Mouse (Mus musculus) lung, adult 2 months (tissue): ENCODE measurements around the gene Rab26.

Source experiments
- CTCF ChIP-seq: fragments of 200-500 bp; IDR thresholded peaks from 2 replicates; pipeline ENCODE4 v1.5.1; 2011; ENCODE audit warnings: mild to moderate bottlenecking, low read length, control low read depth; ENCODE audit not compliant: insufficient read depth
- POLR2A ChIP-seq: fragments of 200-500 bp; IDR thresholded peaks from 2 replicates; pipeline ENCODE4 v1.6.1; 2011; ENCODE audit warnings: low read depth, mild to moderate bottlenecking, control low read depth, low read length, borderline replicate concordance; ENCODE audit errors: extremely low read depth

DNA sequence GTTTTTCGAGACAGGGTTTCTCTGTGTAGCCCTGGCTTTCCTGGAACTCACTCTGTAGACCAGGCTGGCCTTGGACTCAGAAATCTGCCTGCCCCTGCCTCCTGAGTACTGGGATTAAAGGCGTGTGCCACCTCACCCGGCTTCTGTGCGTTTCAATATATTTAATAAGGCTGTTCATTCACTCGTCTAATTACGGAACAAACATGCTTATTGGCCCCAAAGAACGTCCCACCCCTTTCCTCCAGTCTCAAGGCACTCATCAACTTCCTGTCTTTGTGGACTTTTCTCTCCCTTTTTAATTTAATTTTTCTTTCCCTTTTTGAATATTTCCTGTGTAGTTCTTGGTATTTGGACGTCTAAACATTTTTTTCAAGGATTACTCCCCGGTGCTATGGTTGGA, 14.4 kb upstream of the Rab26 start:
- TF ChIP-seq CTCF = no peak
- TF ChIP-seq POLR2A = no peak
